Mouse (Mus musculus) G1E (cell line): ENCODE measurements at regions not wholly inside any gene's neighbourhood (a gene's known extent, or its start where the extent isn't known, plus 50 kb on each side); places are given as distances from the start of the nearest gene placed in this dataset.
A peak's percentile ranks its signal among the peaks of the same experiment; 100 is the strongest.
"Not testable (repeated sequence)": the region's sequence is repeated elsewhere in the genome, so short reads cannot be mapped to it uniquely, and the experiment has no call there.

Experiments
- ATAC-seq: 2 replicates; pipeline ENCODE4 v1.8.0; 2016; ENCODE audit warnings: mild to moderate bottlenecking; ENCODE audit not compliant: insufficient number of reproducible peaks, poor library complexity, low FRiP score, severe bottlenecking; ENCODE audit errors: extremely low read depth
- DNase-seq: peaks from one replicate; pipeline ENCODE4 v3.0.0; 2012; ENCODE audit warnings: low spot score
- H3K27me3 ChIP-seq: 2 replicates; pipeline ENCODE4 v1.6.1; 2012; ENCODE audit warnings: mild to moderate bottlenecking, low read length, inconsistent platforms; ENCODE audit not compliant: insufficient read depth
- H3K36me3 ChIP-seq: replicated peaks from 2 replicates; pipeline ENCODE3; 2012; ENCODE audit warnings: mild to moderate bottlenecking, inconsistent platforms
- H3K4me1 ChIP-seq: 2 replicates; pipeline ENCODE4 v1.6.1; 2012; ENCODE audit warnings: low read depth, low read length, inconsistent platforms, mixed read lengths; ENCODE audit not compliant: insufficient read depth
- H3K4me3 ChIP-seq: 2 replicates; pipeline ENCODE4 v1.5.1; 2012; ENCODE audit warnings: low read depth, mild to moderate bottlenecking, inconsistent platforms, low read length, moderate library complexity, mixed read lengths
- H3K9me3 ChIP-seq: replicated peaks from 2 replicates; pipeline ENCODE4 v1.6.1; 2012; ENCODE audit warnings: inconsistent platforms

GRCm38 (mm10) chr4:146263038-146263685 is 106.5 kb downstream of the Zfp600 start:
- ATAC-seq, H3K4me1 ChIP-seq: not testable (repeated sequence)

GRCm38 (mm10) chr4:146263790-146264189 is 107.2 kb downstream of the Zfp600 start:
- not testable (repeated sequence) for H3K36me3 ChIP-seq, DNase-seq, H3K4me3 ChIP-seq, ATAC-seq, H3K4me1 ChIP-seq, H3K27me3 ChIP-seq, H3K9me3 ChIP-seq

More at GRCm38 (mm10) chr4:146263038-146263685, 106.5 kb downstream of the Zfp600 start:
- not testable (repeated sequence) for H3K4me3 ChIP-seq, H3K27me3 ChIP-seq, H3K36me3 ChIP-seq, DNase-seq, H3K9me3 ChIP-seq

- ATAC-seq, result peak; percentile 67
Measured at GRCm38 (mm10) chr4:146270119-146270747, 113.6 kb downstream of the Zfp600 start.

More at GRCm38 (mm10) chr4:146270119-146270747, 113.6 kb downstream of the Zfp600 start:
- DNase-seq, H3K4me1 ChIP-seq, H3K4me3 ChIP-seq, H3K36me3 ChIP-seq, H3K9me3 ChIP-seq, H3K27me3 ChIP-seq: not testable (repeated sequence)
